Mouse (Mus musculus) kidney, adult 2 months (tissue): ENCODE measurements around the gene Nt5dc2. TPM values are rescaled to one million over a fixed set of nuclear protein-coding genes. Genes with fewer than 3 reads are reported as not detected.

Experiments used
- DNase-seq: peaks from one replicate; pipeline ENCODE4 v3.0.0; 2021
- H3K27ac ChIP-seq: fragments of 200-500 bp; 2 replicates; pipeline ENCODE4 v1.5.1; 2012; ENCODE audit warnings: low read depth, low read length, control low read depth, inconsistent platforms; ENCODE audit not compliant: insufficient read depth
- H3K27me3 ChIP-seq: fragments of 200-500 bp; replicated peaks from 2 replicates; pipeline ENCODE4 v1.6.1; 2012; ENCODE audit warnings: mild to moderate bottlenecking, moderate library complexity, low read length, inconsistent platforms; ENCODE audit not compliant: control insufficient read depth, insufficient read depth
- H3K36me3 ChIP-seq: fragments of 200-500 bp; 2 replicates; pipeline ENCODE4 v1.6.1; 2012; ENCODE audit warnings: mild to moderate bottlenecking, moderate library complexity, low read length, inconsistent platforms; ENCODE audit not compliant: control insufficient read depth, insufficient read depth
- H3K4me1 ChIP-seq: fragments of 200-500 bp; 2 replicates; pipeline ENCODE4 v1.6.1; 2011; ENCODE audit warnings: low read length; ENCODE audit not compliant: control insufficient read depth, insufficient read depth
- H3K4me3 ChIP-seq: fragments of 200-500 bp; 2 replicates; pipeline ENCODE4 v1.5.1; 2011; ENCODE audit warnings: mild to moderate bottlenecking, low read depth, low read length, control low read depth; ENCODE audit not compliant: insufficient read depth
- CTCF ChIP-seq: fragments of 200-500 bp; conservative IDR thresholded peaks from 2 replicates; pipeline ENCODE4 v1.5.1; 2011; ENCODE audit warnings: low read depth, mild to moderate bottlenecking, control low read depth, low read length, moderate library complexity, mixed read lengths; ENCODE audit not compliant: insufficient read depth, insufficient read length
- POLR2A ChIP-seq: fragments of 200-500 bp; IDR thresholded peaks from one replicate; pipeline ENCODE4 v1.6.1; 2011; ENCODE audit warnings: low read depth, low read length, control low read depth
- WGBS: fragments of 180-500 bp; shearing (Covaris S2); methylation state at CpG from one replicate; pipeline ENCODE4 v1.1.7; 2018; 5-methylcytosine and 5-hydroxymethylcytosine counted together
- polyA plus RNA-seq: library from polyadenylated mRNA; depleted of rRNA; stranded (reverse); fragments of >200 nt; gene quantifications from 2 replicates; pipeline ENCODE4 v1.2.3, GENCODE M21; 2012

The Nt5dc2 gene
- polyA plus RNA-seq, 1 experiment, result 56.2 TPM

DNA sequence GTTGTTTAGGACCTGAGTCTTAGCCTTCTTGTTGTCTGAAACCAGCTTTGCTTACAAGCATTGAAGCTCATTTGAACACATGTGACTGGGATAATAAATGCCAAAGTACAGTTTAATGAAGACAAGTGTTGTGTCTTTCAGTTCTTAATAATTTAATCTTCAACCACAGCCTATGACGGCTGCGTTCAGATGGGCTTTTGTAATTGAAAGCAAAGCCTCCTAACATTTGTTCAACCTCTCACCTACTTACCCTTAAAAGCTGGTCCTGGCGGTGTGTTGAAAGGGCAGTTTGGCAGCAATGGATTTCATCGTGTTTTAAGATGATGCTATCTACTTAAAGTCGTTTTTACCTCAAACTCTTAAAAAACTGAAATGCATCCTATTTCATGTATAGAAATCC, 18.7 kb upstream of the Nt5dc2 start:
- Histone ChIP-seq H3K4me1 (peaks cover 15% of the 10 kb centered on the region; the same call in 1 of the 2 replicates), H3K27ac (peak overlapping the region; percentile 90), H3K27me3 (no peaks in the 10 kb centered on the region), H3K4me3 (no peak overlapping the region), H3K36me3 (peaks cover 11% of the 10 kb centered on the region; the same call in 1 of the 2 replicates)
- TF ChIP-seq POLR2A, result no peak
- no peak for TF ChIP-seq CTCF
- DNase-seq, result peak; percentile 76
- 46% methylated on average over 5 of the region's 5 CpGs for WGBS

DNA sequence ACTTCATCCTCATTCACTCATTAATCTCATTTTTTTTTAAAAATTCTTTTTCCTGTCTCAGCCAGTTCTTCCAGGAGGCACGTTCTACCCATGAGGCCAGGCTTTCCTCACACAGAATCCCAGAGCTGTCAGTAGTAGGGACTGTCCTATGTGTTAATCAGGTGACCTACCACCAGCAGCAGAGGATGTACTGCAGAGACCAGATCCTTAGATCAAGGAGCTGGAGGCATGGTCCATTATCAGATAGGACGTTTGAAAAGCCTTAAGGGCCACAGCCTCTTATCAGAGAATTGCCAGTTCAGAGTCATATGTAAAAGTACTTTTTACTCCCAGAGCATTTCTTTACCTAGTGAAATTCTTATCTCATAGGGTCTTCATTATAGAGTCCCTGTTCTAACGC, 16.8 kb upstream of the Nt5dc2 start:
- Histone ChIP-seq H3K36me3 (peaks cover 14% of the 10 kb centered on the region), H3K4me3 (no peak overlapping the region), H3K27ac (no peak overlapping the region), H3K27me3 (no peaks in the 10 kb centered on the region), H3K4me1 (peaks cover 15% of the 10 kb centered on the region; the same call in 1 of the 2 replicates)
- 75% methylated on average over 3 of the region's 3 CpGs for WGBS
- no peak for DNase-seq
- TF ChIP-seq CTCF (no peak), POLR2A (no peak)

DNA sequence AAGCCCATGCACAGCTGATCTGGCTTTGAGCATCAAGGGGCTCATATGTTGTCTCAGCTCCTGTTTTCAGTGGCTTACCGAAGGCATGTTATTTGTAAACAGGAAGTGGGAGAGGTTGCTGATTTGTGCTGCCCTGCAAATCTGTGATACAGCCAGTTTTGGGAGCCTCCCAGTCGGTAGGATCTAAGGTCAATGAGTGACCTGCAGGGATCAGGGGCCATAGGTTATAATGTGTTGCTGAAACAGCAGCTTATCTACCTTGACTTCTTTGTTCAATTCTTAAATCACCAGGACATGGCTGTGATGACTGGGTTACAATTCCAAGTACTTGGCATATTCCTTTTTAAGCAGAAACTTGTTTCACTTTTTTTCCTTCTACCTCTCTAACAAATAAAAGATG, 15.3 kb upstream of the Nt5dc2 start:
- Histone ChIP-seq H3K4me1 (peaks cover 15% of the 10 kb centered on the region; the same call in 1 of the 2 replicates), H3K27ac (0 out of 2 replicates have a peak overlapping the region, but pooled peaks have one; percentile 20), H3K27me3 (no peaks in the 10 kb centered on the region), H3K4me3 (no peak overlapping the region), H3K36me3 (peaks cover 12% of the 10 kb centered on the region)
- WGBS, result 21% methylated on average over 2 of the region's 2 CpGs
- peak; percentile 51 for DNase-seq
- no peak for TF ChIP-seq CTCF
- TF ChIP-seq POLR2A, result no peak

DNA sequence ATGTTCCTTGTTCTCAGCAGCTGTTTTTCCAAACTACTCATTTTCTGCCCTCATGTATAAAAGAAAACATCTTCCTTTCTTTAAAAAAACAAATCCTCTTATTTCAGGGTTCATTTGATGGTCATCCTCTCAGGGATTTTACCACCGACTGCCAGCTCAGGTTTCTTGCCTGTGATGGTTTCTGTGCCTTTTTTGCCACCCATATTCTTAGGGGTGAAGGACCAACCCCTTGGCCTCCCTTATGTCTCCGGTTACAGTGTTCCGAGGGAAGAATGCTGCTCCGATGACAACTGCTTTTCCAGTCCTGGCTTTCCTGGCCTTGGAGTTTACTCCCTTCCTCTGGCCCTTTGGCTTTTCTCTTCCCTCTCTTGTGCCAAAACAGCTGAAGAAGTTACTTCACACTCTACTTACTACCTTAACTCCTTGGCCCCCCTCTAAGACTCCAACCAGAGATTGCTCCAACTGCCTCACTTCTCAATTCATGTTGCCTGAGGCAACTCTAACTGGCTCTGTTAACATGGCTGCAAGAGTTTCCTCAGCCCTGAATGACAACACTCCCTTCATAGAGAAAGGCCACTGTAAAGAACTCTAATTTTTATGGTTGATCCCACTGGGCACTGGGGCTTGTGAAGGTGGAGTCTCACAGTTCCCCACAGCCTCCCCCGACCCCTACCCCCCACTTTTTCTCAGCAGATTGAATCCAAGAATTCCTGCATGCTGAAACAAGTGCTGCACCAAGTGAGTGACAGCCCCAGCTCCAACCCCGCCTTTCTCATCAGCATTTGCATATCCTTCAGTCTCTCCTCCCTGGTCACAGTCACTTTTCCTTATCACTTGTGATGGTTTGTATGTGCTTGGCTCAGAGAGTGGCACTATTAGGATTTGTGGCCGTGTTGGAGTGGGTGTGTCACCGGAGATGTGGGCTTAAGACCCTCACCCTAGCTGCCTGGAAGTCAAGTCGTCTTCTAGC, 5.5 kb upstream of the Nt5dc2 start:
- DNase-seq, result no peak
- H3K27ac ChIP-seq, result peak overlapping the region; percentile 43; the same call in 1 of the 2 replicates
- WGBS, result 32% methylated on average over 9 of the region's 9 CpGs
- peaks cover 21% of the 10 kb centered on the region for H3K4me1 ChIP-seq
- H3K4me3 ChIP-seq, result no peak overlapping the region
- H3K36me3 ChIP-seq, result peaks cover 4% of the 10 kb centered on the region
- H3K27me3 ChIP-seq, result no peaks in the 10 kb centered on the region
- TF ChIP-seq POLR2A (no peak), CTCF (no peak)

DNA sequence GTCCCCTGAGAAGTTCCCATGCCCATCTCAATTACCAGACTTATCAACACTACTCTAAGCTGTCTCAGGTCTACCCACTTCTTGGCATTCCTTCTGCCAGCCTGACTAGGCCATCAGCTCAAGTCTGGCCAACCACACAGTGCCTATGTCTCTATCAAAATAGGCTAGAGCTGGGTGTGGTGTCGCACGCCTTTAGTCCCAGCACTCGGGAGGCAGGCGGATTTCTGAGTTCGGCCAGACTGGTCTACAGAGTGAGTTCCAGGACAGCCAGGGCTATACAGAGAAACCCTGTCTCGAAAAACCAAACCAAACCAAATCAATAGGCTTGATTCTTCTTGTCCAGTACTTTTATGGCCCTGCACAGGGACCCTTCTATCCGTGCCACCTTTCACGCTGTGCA, 4.0 kb upstream of the Nt5dc2 start:
- peaks cover 2% of the 10 kb centered on the region; the same call in 1 of the 2 replicates for H3K36me3 ChIP-seq
- H3K4me1 ChIP-seq, result peaks cover 18% of the 10 kb centered on the region
- no peaks in the 10 kb centered on the region for H3K27me3 ChIP-seq
- TF ChIP-seq CTCF, result no peak
- TF ChIP-seq POLR2A, result no peak
- H3K4me3 ChIP-seq, result no peak overlapping the region; the same call in 1 of the 2 replicates
- DNase-seq, result no peak
- no peak overlapping the region for H3K27ac ChIP-seq
- WGBS, result 90% methylated on average over 8 of the region's 8 CpGs

DNA sequence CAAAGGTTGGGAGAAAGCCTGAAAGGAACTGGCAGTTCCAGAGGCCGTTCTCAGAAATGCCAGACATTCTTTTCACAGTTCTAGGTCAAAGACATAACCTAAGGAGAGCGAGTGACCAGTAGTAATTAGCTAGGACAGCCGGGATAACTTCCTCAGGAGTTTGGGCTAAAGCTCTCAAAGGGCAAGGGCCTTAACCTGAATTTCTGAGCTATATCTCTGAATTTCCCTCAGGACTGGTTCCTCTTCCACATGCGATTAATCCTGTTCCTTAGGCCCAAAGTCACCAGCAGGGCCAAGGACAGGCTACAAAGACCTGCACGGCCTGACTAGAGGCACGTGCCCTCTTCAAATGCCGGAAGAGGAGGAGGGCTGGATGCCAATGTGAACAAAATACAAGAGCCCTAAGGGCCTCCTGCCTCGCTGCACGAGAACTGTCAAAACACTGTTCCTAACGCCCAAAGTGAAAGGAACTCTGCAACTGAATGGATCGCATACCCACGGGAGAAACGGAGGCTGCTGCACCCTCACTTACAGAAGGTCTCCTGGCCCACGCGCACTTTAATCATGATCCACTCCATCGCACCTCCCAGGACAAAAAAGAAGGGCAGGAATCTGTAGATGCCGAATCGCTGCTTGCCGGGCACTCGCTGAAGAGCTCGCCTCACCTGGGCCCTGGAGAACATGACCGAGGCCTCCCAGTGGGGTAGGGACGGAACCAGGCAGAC, 2.6 kb upstream of the Nt5dc2 start:
- DNase-seq, result peak; percentile 86

More for the DNA sequence above, 2.6 kb upstream of the Nt5dc2 start:
- H3K27me3 ChIP-seq, result no peaks in the 10 kb centered on the region
- WGBS, result under 1% methylated on average over 23 of the region's 23 CpGs
- H3K36me3 ChIP-seq, result no peaks in the 10 kb centered on the region; the same call in 1 of the 2 replicates
- H3K27ac ChIP-seq, result peak overlapping the region; percentile 88
- peak overlapping the region; percentile 80 for H3K4me3 ChIP-seq
- TF ChIP-seq CTCF (no peak), POLR2A (peak; percentile 19)
- peaks cover 18% of the 10 kb centered on the region for H3K4me1 ChIP-seq
